Mouse (Mus musculus) CD8-positive naive resting alpha-beta T cell, adult 57 days (primary cell): ENCODE data around the gene Olfr827. TPM values are rescaled to one million over a fixed set of nuclear protein-coding genes. Genes with fewer than 3 reads are reported as not detected.

Source experiments
- total RNA-seq: library from RNA; stranded (reverse); gene quantifications from one replicate; pipeline ENCODE4 v1.2.4, GENCODE M21; 2023

Olfr827 gene
- not detected for total RNA-seq

GRCm38 (mm10) chr10:130214303-130214702 is at the start of gene Olfr827:
TSS of gene Olfr827 (minus strand) at chr10:130214403.

GRCm38 (mm10) chr10:130184086-130184485 is 30.1 kb downstream of the Olfr827 start, which contains the start of gene Olfr826:
TSS of gene Olfr826 (minus strand) at chr10:130184186.

GRCm38 (mm10) chr10:130166666-130167065 is 47.5 kb downstream of the Olfr827 start, which contains the start of gene Olfr825:
TSS of gene Olfr825 (minus strand) at chr10:130166766.

Other genes starting within 250 kb of the Olfr827 start
- not detected for gene Olfr819, start 247.1 kb downstream of the Olfr827 start, total RNA-seq
- not detected for gene Olfr247, start 238.3 kb downstream of the Olfr827 start, total RNA-seq
- 0.15 TPM for gene Gm10310, start 229.3 kb downstream of the Olfr827 start, total RNA-seq
- not detected for gene Olfr820, start 201.8 kb downstream of the Olfr827 start, total RNA-seq
- gene Olfr821, start 184.1 kb downstream of the Olfr827 start, total RNA-seq, result not detected
- not detected for gene Olfr822, start 143.2 kb downstream of the Olfr827 start, total RNA-seq
- not detected for gene Olfr823, start 99.0 kb downstream of the Olfr827 start, total RNA-seq
- gene Olfr824, start 84.4 kb downstream of the Olfr827 start, total RNA-seq, result not detected
- gene Olfr825, start 47.6 kb downstream of the Olfr827 start, total RNA-seq, result not detected
- not detected for gene Olfr826, start 30.2 kb downstream of the Olfr827 start, total RNA-seq
- gene Neurod4, start 65.8 kb upstream of the Olfr827 start, total RNA-seq, result not detected
- gene Tespa1, start 108.5 kb upstream of the Olfr827 start, total RNA-seq, result 108 TPM
- not detected for gene Vmn2r84, start 179.9 kb upstream of the Olfr827 start, total RNA-seq
- not detected for gene Vmn2r85, start 215.3 kb upstream of the Olfr827 start, total RNA-seq
- gene Vmn2r86, start 241.6 kb upstream of the Olfr827 start, total RNA-seq, result not detected